Comparison of ENCODE assay signal across 8 mouse cellular contexts in the genomic region with DNA sequence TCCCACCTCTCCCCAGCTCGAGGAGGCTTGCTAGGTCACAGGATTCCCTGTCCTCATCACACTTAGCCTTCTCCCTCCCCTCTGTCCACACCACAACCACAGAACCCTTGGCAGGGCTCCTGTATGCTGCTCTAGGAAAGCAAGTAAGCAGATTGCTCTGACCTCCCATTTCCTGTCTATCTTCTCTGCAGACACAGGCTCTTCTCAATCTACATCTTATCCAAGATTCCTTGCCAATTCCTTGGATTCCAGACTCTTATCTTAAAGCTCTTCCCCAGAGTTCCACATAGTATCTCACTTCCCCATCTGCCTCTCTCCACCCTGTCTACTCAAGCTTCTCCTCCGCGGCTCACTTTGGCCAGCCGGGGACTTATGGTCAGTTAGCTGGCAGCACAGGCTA. TPM values are rescaled to one million over a fixed set of nuclear protein-coding genes. Genes with fewer than 3 reads are reported as not detected.
DNase-seq lines count a peak whose midpoint lies in the region; ATAC-seq and TF ChIP-seq lines count a peak whose summit lies in the region.

No protein-coding gene starts in this region.

- ATAC-seq in heart, embryonic 13.5 days (ENCODE audit: extremely low read depth, insufficient number of reproducible peaks, low FRiP score, low TSS enrichment): no peak
- ATAC-seq in lung, embryonic 14.5 days (ENCODE audit: insufficient read depth): peak; percentile 52; the same call in 1 of the 2 replicates
- no peak for ATAC-seq in cerebellum, adult (ENCODE audit: insufficient number of reproducible peaks, low FRiP score, low TSS enrichment)

- WGBS in heart, embryonic 13.5 days: 11% methylated on average over 4 of the region's 4 CpGs
- 24% methylated on average over 4 of the region's 4 CpGs for WGBS in lung, embryonic 14.5 days

- H3K9me3 ChIP-seq in heart, embryonic 13.5 days: no peaks in the 10 kb centered on the region
- H3K9me3 ChIP-seq in lung, embryonic 14.5 days (ENCODE audit: low read depth, low read length): no peaks in the 10 kb centered on the region

- peaks cover 17% of the 10 kb centered on the region for H3K36me3 ChIP-seq in heart, embryonic 13.5 days
- 0 out of 2 replicates have a peak, but pooled peaks cover 5% of the 10 kb centered on the region for H3K36me3 ChIP-seq in lung, embryonic 14.5 days (ENCODE audit: insufficient read depth)

- TF ChIP-seq CTCF in lung, embryonic 14.5 days (IDR thresholded peaks at IDR 0.05; ENCODE audit: low read depth): no peak

- H3K9ac ChIP-seq in heart, embryonic 13.5 days: no peak overlapping the region
- no peak overlapping the region; the same call in 1 of the 2 replicates for H3K9ac ChIP-seq in lung, embryonic 14.5 days

- no peak overlapping the region for H3K4me3 ChIP-seq in heart, embryonic 13.5 days
- no peak overlapping the region for H3K4me3 ChIP-seq in lung, embryonic 14.5 days (ENCODE audit: low read depth, low read length)

- peak overlapping the region; percentile 55 for H3K27ac ChIP-seq in heart, embryonic 13.5 days (replicated peaks)
- H3K27ac ChIP-seq in lung, embryonic 14.5 days (ENCODE audit: low read depth): peak overlapping the region; percentile 54

- H3K4me1 ChIP-seq in heart, embryonic 13.5 days: peaks cover 33% of the 10 kb centered on the region
- 0 out of 2 replicates have a peak, but pooled peaks cover 5% of the 10 kb centered on the region for H3K4me1 ChIP-seq in lung, embryonic 14.5 days (ENCODE audit: insufficient read depth)

- H3K27me3 ChIP-seq in heart, embryonic 13.5 days (replicated peaks): no peaks in the 10 kb centered on the region
- H3K27me3 ChIP-seq in lung, embryonic 14.5 days (ENCODE audit: insufficient read depth, low read length): no peaks in the 10 kb centered on the region

- peak overlapping the region; percentile 24; the same call in 1 of the 2 replicates for H3K4me2 ChIP-seq in heart, embryonic 13.5 days
- H3K4me2 ChIP-seq in lung, embryonic 14.5 days: no peak overlapping the region

- peak; percentile 19 for DNase-seq in adrenal gland, postnatal 14 days
- DNase-seq in adrenal gland, adult 8-10 months: no peak
- DNase-seq in MEL-GATA-1-ER (ENCODE audit: extremely low read depth, low read depth): peak; percentile 38
- DNase-seq in lung, embryonic 14.5 days: peak; percentile 62
- DNase-seq in embryo, embryonic 9.5 days (ENCODE audit: extremely low spot score): no peak
- no peak for DNase-seq in urinary bladder, postnatal 10 days (ENCODE audit: low spot score)

RNA-seq across cellular contexts. Expression of a gene that starts 16.1 kb away (rescaled TPM):
- 36.9 and 42.8 TPM in 2 replicates for total RNA-seq in adrenal gland, postnatal 14 days (2021)
- total RNA-seq in adrenal gland, adult 8-10 months (2022): 10 to 100 TPM; 53.0 to 72.0 (median 57.9) TPM
- polyA plus RNA-seq in heart, embryonic 13.5 days (2015; fragmentation: Nextera tagmentation; extraction: Ambion mirVana): 9.5 and 11.4 TPM in 2 replicates
- 15.2 and 17.6 TPM in 2 replicates for polyA plus RNA-seq in lung, embryonic 14.5 days (2014; fragmentation: Nextera tagmentation; extraction: Ambion mirVana)

RNA-seq across cellular contexts. Expression of a gene that starts 49.3 kb away (rescaled TPM):
- total RNA-seq in adrenal gland, postnatal 14 days (2021): 52.7 and 54.6 TPM in 2 replicates
- 10 to 100 TPM; 45.8 to 77.8 (median 53.7) TPM for total RNA-seq in adrenal gland, adult 8-10 months (2022)
- 30.4 and 34.5 TPM in 2 replicates for polyA plus RNA-seq in heart, embryonic 13.5 days (2015; fragmentation: Nextera tagmentation; extraction: Ambion mirVana)
- polyA plus RNA-seq in lung, embryonic 14.5 days (2014; fragmentation: Nextera tagmentation; extraction: Ambion mirVana): 62.4 and 66.4 TPM in 2 replicates

Comparison
In these comparisons a context has a peak if more than half of its experiments do, and no peak if none do; other contexts are left out.
1. DNase-seq: peak in adrenal gland, postnatal 14 days (single experiment), MEL-GATA-1-ER (single experiment) and lung, embryonic 14.5 days (single experiment); none in adrenal gland, adult 8-10 months (single experiment), embryo, embryonic 9.5 days (single experiment) and urinary bladder, postnatal 10 days (single experiment).